Mouse (Mus musculus) olfactory bulb, adult 2 months (tissue): ENCODE measurements around the gene Gse1.

Source experiments
- CTCF ChIP-seq: fragments of 200-500 bp; IDR thresholded peaks from 2 replicates; pipeline ENCODE4 v1.5.1; 2012; ENCODE audit warnings: low read depth, mild to moderate bottlenecking, low read length, moderate library complexity; ENCODE audit not compliant: insufficient read depth
- POLR2A ChIP-seq: fragments of 200-500 bp; IDR thresholded peaks from 2 replicates; pipeline ENCODE4 v1.6.1; 2012; ENCODE audit warnings: mild to moderate bottlenecking, low read depth, low read length, moderate library complexity; ENCODE audit not compliant: insufficient read depth

DNA sequence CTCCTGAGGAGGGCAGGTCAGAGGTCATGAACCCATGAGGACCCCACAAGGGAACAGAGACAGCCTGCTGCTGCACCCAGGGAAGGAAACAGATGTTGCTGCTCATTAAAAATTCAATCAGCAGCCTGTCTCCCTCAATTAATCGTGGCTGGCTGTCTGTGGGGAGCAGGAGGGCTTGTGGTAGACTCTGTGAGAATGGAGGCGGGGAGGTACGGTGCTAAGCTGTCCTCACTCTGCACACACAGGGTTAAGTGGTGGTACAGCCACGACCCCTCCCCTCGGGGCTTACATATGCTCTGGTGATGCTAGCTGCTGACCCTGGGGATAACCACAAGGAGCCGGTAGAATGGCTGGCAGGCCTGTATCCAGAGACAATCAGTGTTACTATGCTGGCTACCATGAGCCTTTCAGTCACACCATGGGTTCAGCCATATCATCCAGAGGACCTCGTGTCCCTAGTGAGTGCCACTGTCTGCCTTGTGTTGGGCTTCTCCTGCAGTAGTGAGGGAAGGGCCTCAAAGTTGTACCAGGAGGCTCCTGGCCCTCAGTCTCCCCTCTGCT, 337.0 kb downstream of the Gse1 start:
- TF ChIP-seq POLR2A (no peak), CTCF (no peak)
